Mouse (Mus musculus): ENCODE measurements around the gene Agpat3.

Gene Agpat3

GRCm38 (mm10) chr10:78324556-78325164 lies 27.6 kb downstream of the Agpat3 start:
- no peak for DNase-seq (ENCODE audit: low read depth, low spot score)

- peak; percentile 13 for DNase-seq (ENCODE audit: low read depth, low spot score)
Measured at GRCm38 (mm10) chr10:78323214-78323880, 28.9 kb downstream of the Agpat3 start.

DNA sequence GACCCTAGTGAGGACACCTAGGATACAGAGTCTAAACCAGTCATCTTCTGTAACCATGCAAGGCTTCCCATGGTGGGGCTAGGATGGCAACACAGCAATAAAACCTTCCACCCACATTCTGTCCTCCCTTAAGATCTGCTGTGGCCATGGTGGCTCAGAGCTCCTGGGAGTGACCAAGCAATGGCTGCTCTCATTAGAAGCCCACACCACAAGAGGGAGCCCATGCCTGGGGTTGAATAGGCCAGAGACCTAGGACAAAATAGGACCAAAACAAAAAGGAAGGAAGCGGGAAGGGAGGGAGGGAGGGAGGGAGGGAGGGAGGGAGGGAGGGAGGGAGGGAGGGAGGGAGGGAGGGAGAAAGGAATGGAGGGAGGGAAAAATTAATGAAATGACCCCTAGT lies 29.5 kb downstream of the Agpat3 start:
- DNase-seq (ENCODE audit: low read depth, low spot score), result peak; percentile 31

DNA sequence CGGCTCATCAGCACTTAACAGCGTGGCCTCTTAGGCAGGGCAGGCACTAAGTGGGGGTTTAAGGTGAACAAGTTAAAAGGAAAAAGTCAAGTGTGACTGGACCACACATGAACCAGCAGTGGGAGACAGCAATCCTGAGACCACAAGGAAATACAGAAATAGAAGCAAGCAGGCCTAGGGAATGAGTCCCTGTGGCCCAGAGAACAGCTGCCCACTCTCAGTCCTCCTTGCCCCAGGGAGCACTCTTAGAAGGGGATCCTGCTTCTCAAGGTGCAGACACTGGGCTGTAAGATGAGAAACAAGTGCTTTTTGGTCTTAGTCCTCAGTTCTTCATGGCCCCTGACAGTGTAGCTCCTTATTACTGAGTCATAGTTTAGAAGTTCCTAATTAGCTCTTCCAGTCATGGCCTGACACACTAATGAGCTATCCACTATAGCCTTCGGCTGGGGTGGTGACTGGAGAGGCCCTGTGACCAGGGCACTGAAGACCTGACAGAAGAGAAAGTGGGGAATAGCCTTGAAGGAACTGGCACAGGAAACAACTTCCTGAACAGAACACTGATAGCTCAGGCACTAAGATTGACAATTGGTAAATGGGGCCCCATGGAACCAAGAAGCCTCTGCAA lies 31.0 kb downstream of the Agpat3 start:
- DNase-seq (ENCODE audit: low read depth, low spot score), result no peak

- no peak for DNase-seq (ENCODE audit: low read depth, low spot score)
Measured at GRCm38 (mm10) chr10:78320526-78320925, 31.8 kb downstream of the Agpat3 start.

DNA sequence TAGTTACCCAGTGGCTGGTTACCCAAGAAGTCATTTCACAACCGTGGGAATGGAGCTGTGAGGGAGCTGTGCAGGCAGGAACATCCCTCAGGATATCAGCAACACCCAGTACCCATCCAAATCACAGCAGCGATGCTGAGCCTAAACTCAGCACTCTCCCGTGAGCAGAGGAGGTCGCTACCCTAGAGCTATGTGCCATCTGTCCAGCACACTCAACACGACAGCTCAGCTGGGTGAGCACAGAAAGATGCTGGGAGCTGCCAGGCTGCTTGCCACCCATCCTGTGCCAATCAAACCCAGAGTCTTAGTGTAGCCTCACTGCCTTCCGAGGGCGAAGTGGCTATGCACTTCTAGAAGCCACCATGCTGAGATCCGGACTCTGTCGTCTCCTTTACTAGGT lies 32.3 kb downstream of the Agpat3 start:
- no peak for DNase-seq (ENCODE audit: low read depth, low spot score)

- DNase-seq (ENCODE audit: low read depth, low spot score), result no peak
Measured at GRCm38 (mm10) chr10:78317270-78317923, 34.9 kb downstream of the Agpat3 start.

GRCm38 (mm10) chr10:78316228-78317087 lies 35.8 kb downstream of the Agpat3 start:
- no peak for DNase-seq (ENCODE audit: low read depth, low spot score)

DNA sequence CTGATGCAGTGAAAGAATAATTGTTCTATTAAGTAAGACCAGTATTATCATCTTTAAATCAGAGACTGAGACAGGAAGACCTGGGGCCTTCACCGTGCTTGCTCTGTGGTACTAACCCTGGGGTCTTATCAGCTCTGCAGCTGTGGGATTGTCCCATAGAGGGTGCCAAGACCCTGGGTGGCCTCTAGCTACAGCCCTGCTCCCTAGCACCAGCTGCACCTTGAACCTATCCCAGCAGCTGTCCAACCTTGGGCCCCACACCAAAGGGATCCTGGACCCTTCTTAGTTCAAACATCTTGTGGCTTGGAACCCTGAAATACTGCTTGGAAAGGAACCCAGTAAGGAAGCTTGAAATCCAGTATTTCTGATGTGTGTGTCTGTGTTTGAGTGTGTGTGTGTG lies 37.1 kb downstream of the Agpat3 start:
- DNase-seq (ENCODE audit: low read depth, low spot score), result no peak

DNA sequence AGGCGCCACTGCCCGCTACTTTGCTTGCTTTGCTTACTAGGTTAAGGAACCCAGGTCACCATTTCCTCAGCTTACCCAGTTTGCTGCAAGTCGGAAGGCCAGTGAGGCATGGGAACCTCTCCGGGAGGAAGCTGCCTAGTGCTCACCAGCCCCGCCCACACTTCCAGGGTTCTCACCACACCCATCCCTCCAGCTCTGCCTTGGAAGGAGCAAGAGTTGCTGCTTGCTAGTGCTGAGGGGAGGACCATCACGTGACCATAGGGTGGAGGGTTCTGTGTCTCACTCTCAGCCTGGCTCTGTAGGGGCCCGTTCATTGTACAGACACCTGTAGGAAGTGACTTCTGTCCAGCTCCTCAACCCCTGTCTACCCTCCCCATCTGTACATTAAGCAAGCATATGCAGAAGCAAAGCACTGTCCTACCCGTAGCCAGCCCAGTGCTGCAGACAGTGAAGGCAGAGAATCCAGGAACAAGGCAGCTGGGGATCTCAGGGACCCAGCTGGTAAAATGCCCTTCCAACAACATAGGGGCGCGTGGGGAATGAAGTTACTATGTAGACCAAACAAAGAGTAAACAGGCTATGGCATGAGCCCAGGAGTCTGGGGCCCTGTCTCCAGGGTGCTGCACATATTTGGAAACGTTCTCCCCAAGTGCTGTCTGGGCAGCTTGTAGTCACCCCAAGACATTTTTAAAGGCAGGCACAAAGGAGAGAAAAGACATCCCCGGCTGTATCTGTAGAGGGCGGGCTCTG lies 40.2 kb downstream of the Agpat3 start:
- peak; percentile 95 for DNase-seq (ENCODE audit: low read depth, low spot score)

DNA sequence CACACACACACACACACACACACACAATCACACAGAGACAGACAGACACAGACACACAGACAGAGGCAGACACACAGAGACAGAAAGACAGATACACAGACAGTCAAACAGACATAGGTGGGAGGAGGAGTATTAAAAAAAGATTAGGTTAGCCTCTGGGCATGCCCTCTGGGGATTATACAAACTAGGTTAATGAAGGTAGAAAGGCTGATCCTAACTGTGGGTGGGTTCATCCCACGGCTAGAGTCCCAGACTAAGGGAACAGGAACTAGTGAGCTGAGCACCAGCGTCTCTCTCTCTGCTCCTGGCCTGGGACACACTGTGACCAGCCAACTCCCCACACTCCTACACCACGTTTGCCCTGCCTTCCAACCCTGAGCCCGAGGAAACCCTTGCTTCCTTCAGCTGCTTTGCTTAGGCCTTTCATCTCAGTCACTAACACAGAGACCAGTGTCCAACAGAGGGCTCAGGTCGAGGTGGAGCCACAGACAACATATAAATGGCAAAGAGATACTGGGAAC lies 41.5 kb downstream of the Agpat3 start:
- DNase-seq (ENCODE audit: low read depth, low spot score), result no peak

DNA sequence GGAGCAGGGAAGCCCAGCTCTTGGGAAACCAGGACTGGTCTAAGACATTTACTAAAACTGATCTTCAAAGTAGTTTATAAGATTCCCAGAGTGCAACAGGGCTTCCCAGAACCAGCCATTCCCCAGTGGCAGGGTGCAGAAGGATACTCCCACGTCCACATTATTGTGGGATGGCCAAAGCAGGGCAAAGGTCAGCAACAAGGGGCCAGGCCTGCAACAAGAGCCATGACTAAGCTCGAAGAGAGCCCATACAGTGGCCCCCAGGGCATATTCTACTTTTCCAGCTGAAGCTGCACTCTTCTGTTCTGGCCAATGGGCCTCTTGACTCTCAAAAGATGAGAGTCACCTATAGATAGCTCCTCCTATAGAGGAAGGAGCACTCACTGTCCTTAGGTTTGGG lies 43.7 kb downstream of the Agpat3 start:
- no peak for DNase-seq (ENCODE audit: low read depth, low spot score)

GRCm38 (mm10) chr10:78307391-78307790 lies 44.9 kb downstream of the Agpat3 start:
- no peak for DNase-seq (ENCODE audit: low read depth, low spot score)

GRCm38 (mm10) chr10:78306027-78306426 lies 46.3 kb downstream of the Agpat3 start:
- DNase-seq (ENCODE audit: low read depth, low spot score), result no peak

DNA sequence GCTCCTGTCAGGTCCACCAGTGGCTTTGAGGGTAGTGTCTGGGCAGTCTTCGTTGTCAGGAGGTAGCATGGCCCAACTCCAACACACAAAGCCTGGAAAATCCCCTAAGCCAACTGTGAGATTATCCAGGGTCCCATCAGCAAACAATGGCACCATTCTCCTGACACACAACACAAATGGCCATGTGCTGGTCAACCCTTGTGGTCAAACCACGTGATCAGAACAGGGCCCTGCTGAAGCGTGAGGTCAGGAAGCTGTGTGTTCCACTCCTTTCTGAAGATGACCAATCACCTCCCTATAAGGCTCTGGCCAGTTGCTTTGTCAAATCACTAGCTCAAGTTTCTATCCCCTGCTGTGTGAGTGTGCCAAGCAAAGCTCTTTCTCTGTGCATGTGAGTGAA lies 47.3 kb downstream of the Agpat3 start:
- DNase-seq (ENCODE audit: low read depth, low spot score), result no peak

DNA sequence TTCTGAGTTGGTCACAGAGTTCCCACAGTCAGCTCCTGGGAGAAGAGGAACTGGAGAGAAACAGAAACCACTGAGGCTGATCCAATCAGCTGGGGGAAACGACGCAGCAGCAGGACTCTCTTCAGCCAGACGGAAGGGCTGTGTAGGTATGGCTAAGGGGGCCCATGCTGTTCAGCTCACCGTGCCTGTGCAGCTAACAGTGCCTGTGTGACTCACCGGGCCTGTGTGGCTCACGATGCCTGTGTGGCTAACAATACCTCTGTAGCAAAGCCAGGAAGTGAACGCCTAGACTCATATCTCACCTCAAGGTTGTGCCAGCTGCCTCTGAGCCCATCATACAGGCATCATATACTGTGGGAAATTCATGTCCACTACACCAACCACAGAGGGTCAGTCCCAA lies 48.6 kb downstream of the Agpat3 start:
- DNase-seq (ENCODE audit: low read depth, low spot score), result no peak

DNA sequence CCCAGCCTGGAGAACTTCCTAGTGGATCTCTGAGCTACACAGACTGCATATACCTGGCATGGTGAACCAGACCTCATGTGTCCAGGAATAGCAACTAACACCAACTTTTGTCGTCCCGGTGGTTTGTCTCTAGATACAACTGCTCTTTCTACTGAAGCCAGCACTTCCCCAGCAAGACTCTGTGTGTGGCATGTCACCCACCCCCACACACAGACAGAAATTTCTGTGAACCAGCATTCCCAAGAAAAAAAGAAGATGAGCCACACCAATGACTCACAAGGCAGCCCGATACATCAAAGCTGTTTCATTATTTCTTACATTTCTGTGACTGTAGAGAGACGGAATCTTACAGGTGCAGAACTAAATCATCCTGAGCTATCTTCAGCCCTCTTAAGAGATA lies 52.2 kb downstream of the Agpat3 start:
- no peak for DNase-seq (ENCODE audit: low read depth, low spot score)

- DNase-seq (ENCODE audit: low read depth, low spot score), result no peak
Measured at GRCm38 (mm10) chr10:78298651-78299644, 53.3 kb downstream of the Agpat3 start.

Data from ZHBTc4 (cell line).